Mouse (Mus musculus) CH12.LX (cell line): ENCODE results near the gene Apobec4.

Source experiments
- CHD2 ChIP-seq: IDR thresholded peaks from 2 replicates; pipeline ENCODE4 v1.6.1; 2011; ENCODE audit warnings: low read length, improper control_type of control experiment
- CTCF ChIP-seq, 2 experiments: IDR thresholded peaks in 1 of 2; conservative IDR thresholded peaks in 1 of 2; 2 replicates each; pipeline ENCODE4 v1.5.1; 2011 to 2012; ENCODE audit warnings: low read depth in 2 of 2, low read length in 2 of 2, improper control_type of control experiment in 1 of 2, inconsistent platforms in 1 of 2, mild to moderate bottlenecking in 1 of 2, moderate library complexity in 1 of 2
- EP300 ChIP-seq: IDR thresholded peaks from 2 replicates; pipeline ENCODE4 v1.6.1; 2011; ENCODE audit warnings: low read length, improper control_type of control experiment
- GABPA ChIP-seq: IDR thresholded peaks from 2 replicates; pipeline ENCODE4 v1.6.1; 2012; ENCODE audit warnings: low read depth, low read length, improper control_type of control experiment, inconsistent platforms; ENCODE audit not compliant: insufficient replicate concordance
- KAT2A ChIP-seq: IDR thresholded peaks from 2 replicates; pipeline ENCODE4 v1.6.1; 2012; ENCODE audit warnings: low read length, improper control_type of control experiment, inconsistent platforms; ENCODE audit not compliant: insufficient replicate concordance
- MAFK ChIP-seq: IDR thresholded peaks from 2 replicates; pipeline ENCODE4 v1.6.1; 2011; ENCODE audit warnings: low read length, improper control_type of control experiment; ENCODE audit not compliant: insufficient replicate concordance
- MAZ ChIP-seq: IDR thresholded peaks from 2 replicates; pipeline ENCODE4 v1.6.1; 2012; ENCODE audit warnings: low read depth, mild to moderate bottlenecking, inconsistent platforms, low read length, improper control_type of control experiment, moderate library complexity
- MEF2A ChIP-seq: IDR thresholded peaks from 2 replicates; pipeline ENCODE4 v1.6.1; 2014; ENCODE audit warnings: low read depth, mild to moderate bottlenecking, inconsistent platforms, low read length, improper control_type of control experiment, borderline replicate concordance
- MYC ChIP-seq: IDR thresholded peaks from 2 replicates; pipeline ENCODE4 v1.6.1; 2011; ENCODE audit warnings: low read depth, mild to moderate bottlenecking, improper control_type of control experiment, low read length
- POLR2A ChIP-seq: IDR thresholded peaks from 2 replicates; pipeline ENCODE4 v1.6.1; 2011; ENCODE audit warnings: low read depth, mild to moderate bottlenecking, improper control_type of control experiment, low read length
- RAD21 ChIP-seq: IDR thresholded peaks from 2 replicates; pipeline ENCODE4 v1.6.1; 2011; ENCODE audit warnings: low read depth, mild to moderate bottlenecking, low read length, improper control_type of control experiment, moderate library complexity
- SIN3A ChIP-seq: IDR thresholded peaks from 2 replicates; pipeline ENCODE4 v1.6.1; 2012; ENCODE audit warnings: low read length, improper control_type of control experiment, inconsistent platforms
- TCF12 ChIP-seq: IDR thresholded peaks from 2 replicates; pipeline ENCODE4 v1.6.1; 2014; ENCODE audit warnings: low read depth, mild to moderate bottlenecking, inconsistent platforms, low read length, improper control_type of control experiment
- USF1 ChIP-seq: IDR thresholded peaks from 2 replicates; pipeline ENCODE4 v1.6.1; 2014; ENCODE audit warnings: low read depth, mild to moderate bottlenecking, inconsistent platforms, low read length, improper control_type of control experiment

DNA sequence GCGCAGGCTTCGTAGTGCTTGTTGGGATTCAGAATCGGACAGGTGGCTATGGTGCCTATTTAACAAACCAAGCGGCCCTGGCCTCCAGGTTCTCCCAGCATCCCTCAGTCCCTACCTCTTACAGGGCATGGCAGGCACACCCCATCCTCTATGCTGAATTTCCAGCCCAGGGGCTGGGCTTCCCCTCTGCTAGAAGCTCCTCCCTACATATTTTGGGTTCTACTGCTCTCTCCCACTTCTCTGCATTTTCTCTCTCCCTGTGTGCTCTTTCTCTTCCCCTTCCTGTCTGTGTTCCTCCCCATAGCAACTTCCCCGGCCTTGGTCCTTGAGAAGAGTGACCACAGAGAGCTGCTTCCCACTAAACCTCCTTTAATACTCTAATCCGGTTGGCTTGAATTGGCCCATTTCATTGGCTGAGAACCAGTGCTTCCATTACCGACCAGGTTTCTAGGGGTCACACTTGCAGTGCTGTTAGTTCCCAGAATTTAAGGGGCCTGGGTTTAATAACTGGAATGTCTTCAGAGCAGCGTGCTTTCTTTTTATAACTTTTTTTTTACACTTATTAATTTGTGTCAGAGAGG, 46.4 kb downstream of the Apobec4 start:
- TF ChIP-seq USF1 (no peak), EP300 (no peak), CTCF (conservative IDR thresholded peaks at IDR 0.05 in 1 of 2, IDR thresholded peaks at IDR 0.05 in 1 of 2; ENCODE audit: low read depth in 2 of 2, low read length in 2 of 2) (no peak), MAZ (no peak), MYC (no peak), POLR2A (no peak), RAD21 (no peak), MAFK (no peak), GABPA (no peak), KAT2A (no peak), TCF12 (no peak), SIN3A (no peak), CHD2 (no peak), MEF2A (no peak)
